Mouse (Mus musculus): ENCODE measurements at regions not wholly inside any gene's neighbourhood (a gene's known extent, or its start where the extent isn't known, plus 50 kb on each side); places are given as distances from the start of the nearest gene placed in this dataset. TPM values are rescaled to one million over a fixed set of nuclear protein-coding genes. Genes with fewer than 3 reads are reported as not detected.

GRCm38 (mm10) chr8:44559161-44559560, 376.1 kb upstream of the Fat1 start:
- no peak overlapping the region for H3K9ac ChIP-seq (replicated peaks; ENCODE audit: low read length)
- WGBS, result 71% methylated on average over 9 of the region's 9 CpGs
- H3K36me3 ChIP-seq (ENCODE audit: control insufficient read depth, insufficient read depth, low read length), result no peaks in the 10 kb centered on the region
- H3K4me1 ChIP-seq (ENCODE audit: control insufficient read depth, insufficient read depth, low read length), result no peaks in the 10 kb centered on the region
- no peaks in the 10 kb centered on the region for H3K9me3 ChIP-seq (ENCODE audit: control insufficient read depth, low read length)
- DNase-seq, result no peak
- H3K4me2 ChIP-seq (ENCODE audit: low read length), result no peak overlapping the region
- no peak overlapping the region for H3K27ac ChIP-seq (replicated peaks; ENCODE audit: low read depth, low read length)
- no peak for ATAC-seq (ENCODE audit: low FRiP score, low TSS enrichment)
- H3K27me3 ChIP-seq (ENCODE audit: control insufficient read depth, insufficient read depth, low read length), result no peaks in the 10 kb centered on the region
- no peak overlapping the region for H3K4me3 ChIP-seq (replicated peaks; ENCODE audit: low read depth, low read length)

- H3K27ac ChIP-seq (replicated peaks; ENCODE audit: low read depth, low read length), result no peak overlapping the region
- H3K4me3 ChIP-seq (replicated peaks; ENCODE audit: low read depth, low read length), result no peak overlapping the region
- DNase-seq (peak; percentile 29), ATAC-seq (ENCODE audit: low FRiP score, low TSS enrichment) (no peak)
- no peak overlapping the region for H3K9ac ChIP-seq (replicated peaks; ENCODE audit: low read length)
- no peak overlapping the region for H3K4me2 ChIP-seq (ENCODE audit: low read length)
- no peaks in the 10 kb centered on the region for H3K36me3 ChIP-seq (ENCODE audit: control insufficient read depth, insufficient read depth, low read length)
- no peaks in the 10 kb centered on the region for H3K27me3 ChIP-seq (ENCODE audit: control insufficient read depth, insufficient read depth, low read length)
- H3K9me3 ChIP-seq (ENCODE audit: control insufficient read depth, low read length), result no peaks in the 10 kb centered on the region
- H3K4me1 ChIP-seq (ENCODE audit: control insufficient read depth, insufficient read depth, low read length), result no peaks in the 10 kb centered on the region
- WGBS, result 63% methylated on average over 5 of the region's 5 CpGs
Observed at GRCm38 (mm10) chr8:44576314-44576858, 358.9 kb upstream of the Fat1 start.

- Histone ChIP-seq H3K27me3 (ENCODE audit: control insufficient read depth, insufficient read depth, low read length) (no peaks in the 10 kb centered on the region), H3K27ac (replicated peaks; ENCODE audit: low read depth, low read length) (no peak overlapping the region), H3K4me1 (ENCODE audit: control insufficient read depth, insufficient read depth, low read length) (no peaks in the 10 kb centered on the region), H3K9ac (replicated peaks; ENCODE audit: low read length) (no peak overlapping the region), H3K4me3 (replicated peaks; ENCODE audit: low read depth, low read length) (no peak overlapping the region), H3K4me2 (ENCODE audit: low read length) (no peak overlapping the region), H3K36me3 (ENCODE audit: control insufficient read depth, insufficient read depth, low read length) (no peaks in the 10 kb centered on the region), H3K9me3 (ENCODE audit: control insufficient read depth, low read length) (no peaks in the 10 kb centered on the region)
- 65% methylated on average over 5 of the region's 5 CpGs for WGBS
- no peak for ATAC-seq (ENCODE audit: low FRiP score, low TSS enrichment)
- DNase-seq, result no peak
Observed at GRCm38 (mm10) chr8:44576993-44577392, 358.3 kb upstream of the Fat1 start.

Small RNAs in the stretch of these regions (microRNA-seq; reads per million reads assigned to microRNA genes)
- gene Gm26241, result not detected
